Mouse (Mus musculus) midbrain, embryonic 16.5 days (tissue): ENCODE results near the gene Setd1b. TPM values are rescaled to one million over a fixed set of nuclear protein-coding genes. Genes with fewer than 3 reads are reported as not detected.

Experiments used
- ATAC-seq: fragments of 200-750 bp; cut with Nextera tagmentation; 2 replicates; pipeline ENCODE4 v1.8.0; 2017; ENCODE audit warnings: moderate TSS enrichment
- H3K27ac ChIP-seq: fragments of 300-500 bp; sonication (generic); 2 replicates; pipeline ENCODE4 v1.5.1; 2014; ENCODE audit warnings: mild to moderate bottlenecking, low read length, mixed read lengths
- H3K27me3 ChIP-seq: fragments of 300-500 bp; sonication (generic); 2 replicates; pipeline ENCODE4 v1.6.1; 2014; ENCODE audit warnings: low read depth, low read length, mixed read lengths; ENCODE audit not compliant: control insufficient read depth, insufficient read depth
- H3K36me3 ChIP-seq: fragments of 300-500 bp; sonication (generic); 2 replicates; pipeline ENCODE4 v1.6.1; 2014; ENCODE audit warnings: mild to moderate bottlenecking, low read length, moderate library complexity, mixed read lengths; ENCODE audit not compliant: control insufficient read depth, insufficient read depth
- H3K4me1 ChIP-seq: fragments of 300-500 bp; sonication (generic); 2 replicates; pipeline ENCODE4 v1.6.1; 2014; ENCODE audit warnings: mild to moderate bottlenecking, low read length, mixed read lengths; ENCODE audit not compliant: control insufficient read depth, insufficient read depth
- H3K4me2 ChIP-seq: fragments of 300-500 bp; sonication (generic); 2 replicates; pipeline ENCODE4 v1.6.1; 2014; ENCODE audit warnings: mild to moderate bottlenecking, low read length, mixed read lengths
- H3K4me3 ChIP-seq: fragments of 300-500 bp; sonication (generic); 2 replicates; pipeline ENCODE4 v1.5.1; 2014; ENCODE audit warnings: low read depth, mild to moderate bottlenecking, low read length, moderate library complexity, mixed read lengths
- H3K9ac ChIP-seq: fragments of 300-500 bp; sonication (generic); 2 replicates; pipeline ENCODE4 v1.6.1; 2014; ENCODE audit warnings: low read depth, low read length, mixed read lengths
- H3K9me3 ChIP-seq: fragments of 300-500 bp; sonication (generic); replicated peaks from 2 replicates; pipeline ENCODE4 v1.6.1; 2014; ENCODE audit warnings: mild to moderate bottlenecking, low read length, mixed read lengths; ENCODE audit not compliant: control insufficient read depth, poor library complexity, severe bottlenecking
- WGBS: fragments of 180-500 bp; shearing (Covaris S2); extraction: QIAGEN DNeasy Blood & Tissue Kit; methylation state at CpG from one replicate; pipeline ENCODE4 v1.1.7; 2014; 5-methylcytosine and 5-hydroxymethylcytosine counted together
- polyA plus RNA-seq: library from polyadenylated mRNA; unstranded; fragments of >200 nt; fragmentation: Nextera tagmentation; extraction: Ambion mirVana; gene quantifications from 2 replicates; pipeline ENCODE4 v1.2.1, GENCODE M21; 2015

Gene Setd1b
- polyA plus RNA-seq, result 10.0 and 11.8 TPM in 2 replicates

- WGBS, result under 1% methylated on average over 51 of the region's 103 CpGs
- ATAC-seq, result 0 out of 2 replicates have a peak, but pooled peaks have one; percentile 2
- H3K4me1 ChIP-seq, result peaks cover 31% of the 10 kb centered on the region
- H3K4me3 ChIP-seq, result peak within 1 kb of the TSS; percentile 94
- peak within 1 kb of the TSS; percentile 100 for H3K9ac ChIP-seq
- peaks cover 7% of the 10 kb centered on the region; the same call in 1 of the 2 replicates for H3K36me3 ChIP-seq
- H3K4me2 ChIP-seq, result peak within 1 kb of the TSS; percentile 95
- H3K9me3 ChIP-seq, result no peaks in the 10 kb centered on the region
- peak within 1 kb of the TSS; percentile 100 for H3K27ac ChIP-seq
- no peaks in the 10 kb centered on the region for H3K27me3 ChIP-seq
Measured at GRCm38 (mm10) chr5:123142161-123143157, at the start of gene Setd1b. Setd1b (plus strand) TSS chr5:123142193.

GRCm38 (mm10) chr5:123093077-123093633 lies 48.8 kb upstream of the Setd1b start:
- H3K27me3 ChIP-seq, result no peaks in the 10 kb centered on the region
- no peak for ATAC-seq
- H3K27ac ChIP-seq, result no peak overlapping the region
- no peaks in the 10 kb centered on the region for H3K9me3 ChIP-seq
- H3K9ac ChIP-seq, result no peak overlapping the region
- no peak overlapping the region for H3K4me3 ChIP-seq
- no peaks in the 10 kb centered on the region for H3K4me1 ChIP-seq
- no peak overlapping the region for H3K4me2 ChIP-seq
- H3K36me3 ChIP-seq, result no peaks in the 10 kb centered on the region
- WGBS, result 70% methylated on average over 14 of the region's 14 CpGs

- peaks cover 2% of the 10 kb centered on the region for H3K36me3 ChIP-seq
- no peak for ATAC-seq
- H3K27me3 ChIP-seq, result no peaks in the 10 kb centered on the region
- no peak overlapping the region for H3K27ac ChIP-seq
- H3K9me3 ChIP-seq, result no peaks in the 10 kb centered on the region
- no peak overlapping the region for H3K4me2 ChIP-seq
- no peaks in the 10 kb centered on the region for H3K4me1 ChIP-seq
- 88% methylated on average over 25 of the region's 25 CpGs for WGBS
- H3K9ac ChIP-seq, result no peak overlapping the region
- H3K4me3 ChIP-seq, result no peak overlapping the region
Measured at GRCm38 (mm10) chr5:123094238-123094991, 47.6 kb upstream of the Setd1b start.

DNA sequence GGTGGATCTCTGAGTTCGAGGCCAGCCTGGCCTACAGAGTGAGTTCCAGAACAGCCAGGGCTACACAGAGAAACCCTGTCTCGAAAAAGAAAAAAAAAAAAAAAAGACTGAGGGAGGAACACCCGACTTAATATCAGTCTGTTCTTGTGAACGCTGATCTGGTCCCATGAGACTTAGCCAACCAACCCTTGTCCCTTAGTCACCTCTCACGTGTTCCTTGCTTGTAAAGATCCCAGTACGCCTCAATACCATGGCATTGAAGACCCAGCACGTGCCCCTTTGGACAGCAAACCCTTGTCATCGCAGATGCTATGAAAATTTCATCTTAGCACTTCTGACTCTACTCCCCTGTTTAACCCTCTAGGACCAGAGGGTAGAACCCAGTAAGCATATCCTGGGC lies 45.7 kb upstream of the Setd1b start:
- no peaks in the 10 kb centered on the region for H3K9me3 ChIP-seq
- H3K9ac ChIP-seq, result no peak overlapping the region
- peaks cover 10% of the 10 kb centered on the region for H3K36me3 ChIP-seq
- ATAC-seq, result no peak
- H3K4me1 ChIP-seq, result no peaks in the 10 kb centered on the region
- no peaks in the 10 kb centered on the region for H3K27me3 ChIP-seq
- H3K27ac ChIP-seq, result no peak overlapping the region
- WGBS, result 92% methylated on average over 8 of the region's 8 CpGs
- no peak overlapping the region for H3K4me3 ChIP-seq
- H3K4me2 ChIP-seq, result no peak overlapping the region

DNA sequence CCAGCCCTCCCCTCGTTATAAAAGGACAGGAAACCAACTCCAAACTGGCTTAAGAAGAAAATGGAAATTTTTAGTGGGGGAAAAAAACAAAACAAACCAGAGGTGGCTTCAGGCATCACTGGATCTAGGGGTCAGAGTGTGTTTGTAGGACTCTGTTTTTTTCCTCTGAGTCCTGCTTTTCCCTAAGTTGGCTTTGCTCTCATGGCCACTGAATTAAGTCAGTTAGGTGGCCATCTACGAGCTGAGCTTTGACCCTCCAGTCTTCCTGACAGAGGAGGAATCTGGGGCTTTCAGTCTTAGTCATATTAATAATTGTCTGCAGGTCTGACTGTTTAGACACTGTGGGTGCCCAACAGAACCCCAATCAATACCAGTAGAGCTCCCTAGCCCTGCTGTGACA lies 43.5 kb upstream of the Setd1b start:
- WGBS, result 82% methylated on average over 2 of the region's 2 CpGs
- H3K4me2 ChIP-seq, result no peak overlapping the region

DNA sequence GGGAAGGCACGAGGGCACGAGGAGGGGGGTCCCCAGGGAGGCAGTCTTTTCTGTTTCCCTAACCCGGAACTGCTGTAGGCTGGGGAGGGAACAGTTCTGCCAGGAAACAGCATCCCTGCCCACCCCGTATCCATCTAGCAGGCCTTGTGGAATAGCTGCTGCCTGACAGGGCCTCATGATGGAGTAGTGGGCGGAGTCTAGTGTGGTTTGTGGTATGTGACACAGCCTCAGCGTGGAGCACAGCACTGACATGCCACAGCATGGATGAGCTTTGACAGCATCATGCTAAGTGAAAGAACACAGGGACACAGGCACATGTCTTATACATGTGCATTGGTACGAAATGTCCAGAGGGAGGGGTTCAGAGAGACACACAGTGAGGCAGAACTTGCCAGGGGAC lies 39.6 kb upstream of the Setd1b start:
- Histone ChIP-seq H3K4me3 (no peak overlapping the region), H3K4me1 (no peaks in the 10 kb centered on the region), H3K27me3 (no peaks in the 10 kb centered on the region), H3K9me3 (no peaks in the 10 kb centered on the region), H3K36me3 (peaks cover 16% of the 10 kb centered on the region), H3K27ac (no peak overlapping the region), H3K9ac (no peak overlapping the region), H3K4me2 (no peak overlapping the region)
- no peak for ATAC-seq
- 80% methylated on average over 7 of the region's 7 CpGs for WGBS

More for the DNA sequence above, 43.5 kb upstream of the Setd1b start:
- Histone ChIP-seq H3K9ac (no peak overlapping the region), H3K27me3 (no peaks in the 10 kb centered on the region), H3K36me3 (peaks cover 14% of the 10 kb centered on the region), H3K4me3 (no peak overlapping the region), H3K9me3 (no peaks in the 10 kb centered on the region), H3K27ac (no peak overlapping the region), H3K4me1 (no peaks in the 10 kb centered on the region)
- no peak for ATAC-seq

- ATAC-seq, result no peak
- Histone ChIP-seq H3K4me2 (no peak overlapping the region), H3K4me1 (no peaks in the 10 kb centered on the region), H3K4me3 (no peak overlapping the region), H3K9me3 (no peaks in the 10 kb centered on the region), H3K36me3 (peaks cover 16% of the 10 kb centered on the region), H3K9ac (no peak overlapping the region), H3K27me3 (no peaks in the 10 kb centered on the region), H3K27ac (no peak overlapping the region)
- WGBS, result 83% methylated on average over 8 of the region's 8 CpGs
Measured at GRCm38 (mm10) chr5:123103556-123103955, 38.4 kb upstream of the Setd1b start.

- Histone ChIP-seq H3K4me2 (no peak overlapping the region), H3K4me1 (peaks cover 10% of the 10 kb centered on the region), H3K27ac (no peak overlapping the region), H3K4me3 (no peak overlapping the region), H3K36me3 (peaks cover 10% of the 10 kb centered on the region), H3K9ac (no peak overlapping the region), H3K27me3 (no peaks in the 10 kb centered on the region), H3K9me3 (no peaks in the 10 kb centered on the region)
- WGBS, result 84% methylated on average over 6 of the region's 6 CpGs
- ATAC-seq, result no peak
Measured at GRCm38 (mm10) chr5:123104769-123105168, 37.2 kb upstream of the Setd1b start.
